Mouse (Mus musculus) mouse embryonic stem cell (cell line): Measurements from ENCODE around the gene Eif4a3.

Source experiments
- in situ Hi-C, 2 experiments: fragments of 300-500 bp; cut with MboI; formaldehyde crosslinking; loops; 1 replicate in 1 of 2; 3 replicates in 1 of 2; pipeline ENCODE4 v1.14.3; 2019 to 2020; ENCODE audit warnings: low sequenced_read_pairs in 2 of 2, low pct_unique_long_range_greater_than_20kb in 1 of 2, mixed read lengths in 1 of 2; ENCODE audit not compliant: unreplicated experiment in 1 of 2

Eif4a3 gene

DNA sequence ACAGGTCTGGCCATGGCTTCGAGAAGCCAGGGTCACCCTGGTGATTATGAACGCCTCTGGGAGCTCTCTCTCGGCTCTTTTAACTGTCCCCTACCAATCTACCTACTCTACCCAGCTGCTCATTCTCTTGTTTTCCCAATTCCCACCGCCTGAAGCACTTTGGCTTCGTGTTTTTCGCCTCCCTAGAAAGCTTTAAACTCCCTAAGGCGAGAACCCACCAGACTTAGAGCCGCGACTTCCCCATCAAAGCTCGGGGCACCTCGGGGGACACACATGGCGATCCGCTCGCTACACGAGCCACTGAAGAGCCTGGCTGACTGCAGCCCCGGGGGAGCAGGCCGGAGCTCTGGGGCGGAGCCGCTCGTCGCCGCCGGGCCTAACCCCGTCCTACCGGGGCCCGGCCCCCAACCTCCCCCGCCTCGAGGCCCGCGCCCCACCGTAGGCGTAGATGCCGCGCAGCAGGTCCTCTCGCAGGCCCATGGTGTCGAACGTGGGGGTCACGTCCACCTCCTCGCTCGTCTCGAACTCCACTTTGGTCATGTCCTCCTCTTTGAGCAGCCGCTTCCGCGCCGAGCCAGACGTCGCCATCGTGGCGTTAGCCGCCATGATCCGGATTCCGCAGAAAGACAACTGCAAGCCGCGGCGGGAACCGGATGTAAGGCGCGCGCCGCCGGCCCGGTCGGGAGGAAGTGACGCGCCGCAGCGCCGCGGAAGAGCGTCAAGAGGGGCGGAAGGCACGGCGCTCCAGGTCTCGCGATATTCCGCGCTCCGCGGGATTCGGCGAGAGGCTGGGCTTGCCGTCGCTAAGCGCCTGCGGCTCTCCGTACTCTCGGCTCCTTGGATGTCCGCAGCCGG lies at the start of gene Eif4a3:
Gene Eif4a3 (minus strand): TSS at position 699 of the 855 bp plus-strand sequence.
- in situ Hi-C loops: no loop called here

DNA sequence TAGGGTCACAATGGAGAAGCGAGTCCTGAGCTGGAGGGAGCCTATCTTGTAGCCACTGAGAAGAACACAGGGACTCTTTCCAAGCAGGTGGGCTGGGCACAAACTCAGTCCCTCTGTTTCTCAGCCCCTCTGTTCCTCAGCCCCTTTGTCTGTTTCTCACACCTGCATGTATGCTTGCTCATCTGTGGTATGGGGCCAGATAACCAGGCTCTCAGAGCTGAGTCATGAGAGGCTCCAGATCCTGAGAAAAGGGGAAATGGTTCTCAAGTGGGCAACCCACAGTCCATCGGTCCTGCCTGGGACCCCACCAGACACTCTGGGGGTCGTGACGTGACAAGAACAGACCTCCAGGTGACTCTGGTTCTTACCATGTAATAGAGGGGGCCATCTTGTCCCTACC lies 47.2 kb upstream of the Eif4a3 start:
- in situ Hi-C loops: loop anchor here in 1 of 2 experiments (10.0 kb wide), 1 partner anchor 58 kb away; no protein-coding TSS in a partner anchor

DNA sequence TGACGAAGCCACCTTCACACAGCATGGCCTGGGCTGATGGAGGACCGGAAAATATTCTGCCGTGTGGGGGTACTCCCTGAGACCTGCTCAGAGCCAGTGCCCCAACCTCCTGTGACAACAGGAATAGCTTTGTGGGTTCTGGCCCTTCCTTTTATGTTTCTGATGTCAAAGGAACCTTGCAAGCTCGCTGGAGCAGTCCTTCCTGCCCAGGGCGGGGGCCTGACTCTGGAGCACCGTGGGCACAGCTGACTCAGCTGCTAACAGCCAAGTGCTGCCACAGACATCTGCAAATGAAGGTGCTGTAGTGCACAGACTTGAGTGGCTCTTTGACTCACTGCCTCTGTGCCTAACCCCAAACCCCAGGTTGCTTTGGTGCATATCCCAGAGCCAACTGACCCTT lies 45.0 kb upstream of the Eif4a3 start:
- in situ Hi-C loops: loop anchor here in 1 of 2 experiments (10.0 kb wide), 1 partner anchor 60 kb away; no protein-coding TSS in a partner anchor

DNA sequence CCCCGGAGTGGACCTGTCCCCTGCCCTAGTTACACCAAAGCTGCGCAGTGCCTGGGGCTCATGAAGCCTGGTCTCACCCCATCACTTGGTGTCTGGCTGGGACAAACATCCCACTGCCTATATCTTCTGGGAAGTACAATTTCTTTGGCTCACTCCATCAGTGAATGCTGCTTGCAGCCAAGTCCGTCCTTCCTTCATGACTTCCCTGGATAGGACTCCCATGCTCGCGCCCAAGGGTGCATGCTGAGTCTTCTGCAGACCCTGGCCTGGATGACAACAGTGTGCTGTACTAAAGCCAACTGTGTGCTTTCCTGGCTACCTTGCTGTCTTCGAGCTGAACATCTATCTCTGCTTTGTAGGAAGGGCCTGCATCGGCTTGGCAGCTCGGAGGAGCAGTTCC lies 44.3 kb upstream of the Eif4a3 start:
- in situ Hi-C loops: loop anchor here in 1 of 2 experiments (10.0 kb wide), 1 partner anchor 61 kb away; no protein-coding TSS in a partner anchor

DNA sequence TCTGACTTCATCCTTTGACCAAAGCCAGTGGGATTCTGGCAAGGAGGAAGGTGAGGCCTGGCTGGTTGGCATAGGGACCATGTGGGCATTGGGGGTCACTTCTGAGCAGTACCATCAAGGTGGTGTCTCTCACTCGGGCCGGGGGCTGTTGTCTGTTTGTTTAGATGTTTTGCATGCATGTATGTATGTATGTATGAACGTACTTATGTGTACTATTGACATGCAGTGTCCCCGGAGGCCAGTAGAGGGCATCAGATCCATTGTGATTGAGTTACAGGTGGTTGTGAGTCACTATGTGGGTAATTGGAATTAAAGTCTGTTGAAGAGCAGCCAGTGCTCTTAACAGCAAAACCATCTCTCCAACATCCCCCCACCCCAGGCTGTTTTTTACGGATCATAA lies 39.7 kb upstream of the Eif4a3 start:
- in situ Hi-C loops: loop anchor here (10.0 kb wide), 1 partner anchor 65 kb away; no protein-coding TSS in a partner anchor

DNA sequence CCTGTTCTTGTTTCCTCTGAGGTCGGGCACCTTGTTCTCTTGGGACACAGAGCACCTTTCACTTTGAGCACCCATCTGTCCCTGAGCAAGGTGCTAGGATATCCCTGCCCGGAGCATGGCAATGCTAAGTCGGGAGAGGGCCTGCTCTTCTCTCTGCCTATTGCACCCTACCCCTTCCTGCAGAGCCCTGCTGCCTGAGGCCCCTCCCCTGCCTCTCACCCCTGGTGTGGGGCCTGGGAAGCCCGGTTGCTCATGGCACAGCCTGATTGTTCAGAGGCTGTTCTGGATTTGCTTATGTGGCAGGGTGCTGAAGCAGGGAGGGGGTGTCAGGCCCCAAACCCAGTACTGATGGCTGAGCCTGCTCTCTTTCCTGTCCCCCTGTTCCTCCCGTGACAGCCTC lies 39.3 kb upstream of the Eif4a3 start:
- in situ Hi-C loops: loop anchor here in 1 of 2 experiments (10.0 kb wide), 1 partner anchor 66 kb away; no protein-coding TSS in a partner anchor

DNA sequence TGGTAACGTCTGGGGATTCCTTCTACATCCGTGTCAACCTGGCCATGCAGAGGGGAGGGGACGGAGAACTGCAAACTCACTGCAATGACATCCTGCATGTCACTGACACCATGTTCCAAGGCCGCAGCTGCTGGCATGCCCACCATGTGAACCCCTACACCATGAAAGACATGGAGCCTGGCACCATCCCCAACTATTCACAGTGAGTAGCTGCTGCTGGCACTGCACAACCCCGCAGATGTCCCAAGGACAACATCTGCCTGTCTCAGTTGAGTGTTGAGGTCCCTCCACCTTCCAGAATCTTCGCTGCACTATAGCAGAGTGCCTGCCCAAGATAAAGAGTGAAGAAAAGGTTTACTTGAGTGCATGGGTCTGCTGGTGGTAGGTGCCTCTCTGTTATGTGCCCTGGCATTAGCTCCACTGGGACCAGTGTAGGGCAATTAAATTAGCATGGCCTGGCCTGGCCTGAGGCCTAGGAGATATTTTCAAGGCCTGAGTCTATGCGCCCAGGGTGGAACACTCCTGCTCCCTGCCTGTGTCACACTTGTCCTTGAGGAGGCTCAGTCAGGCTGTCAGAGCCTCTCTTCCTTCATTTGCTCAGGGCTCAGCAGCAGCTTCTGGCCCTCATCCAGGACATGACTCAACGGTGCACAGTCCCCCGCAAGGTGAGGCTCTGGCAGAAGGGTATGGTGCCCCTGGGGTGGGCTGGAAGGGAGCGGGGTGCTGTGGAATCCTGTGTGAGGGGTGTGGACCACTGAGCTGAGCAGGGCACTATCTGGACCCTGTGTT lies 38.6 kb upstream of the Eif4a3 start:
- in situ Hi-C loops: loop anchor here in 1 of 2 experiments (10.0 kb wide), 1 partner anchor 66 kb away; no protein-coding TSS in a partner anchor

DNA sequence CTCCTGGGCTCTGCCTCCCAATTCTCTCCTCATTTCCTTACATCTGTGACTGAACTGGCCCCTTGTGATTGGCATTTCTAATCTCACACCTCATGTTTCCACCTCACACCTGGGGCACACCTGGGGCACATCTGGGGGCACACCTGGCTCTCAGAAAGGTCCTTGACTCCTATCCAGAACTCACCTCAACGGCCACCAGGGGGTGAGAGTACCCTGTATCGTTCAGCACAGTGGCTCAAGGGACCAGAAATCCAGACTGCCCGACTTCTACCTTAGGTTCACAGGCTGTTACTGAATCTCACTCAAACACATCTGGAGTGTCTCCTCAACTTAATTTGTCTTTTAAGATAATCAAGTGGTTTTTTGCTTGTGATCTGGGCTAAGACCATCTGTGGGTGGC lies 32.1 kb upstream of the Eif4a3 start:
- in situ Hi-C loops: loop anchor here in 1 of 2 experiments (10.0 kb wide), 1 partner anchor 73 kb away; no protein-coding TSS in a partner anchor

DNA sequence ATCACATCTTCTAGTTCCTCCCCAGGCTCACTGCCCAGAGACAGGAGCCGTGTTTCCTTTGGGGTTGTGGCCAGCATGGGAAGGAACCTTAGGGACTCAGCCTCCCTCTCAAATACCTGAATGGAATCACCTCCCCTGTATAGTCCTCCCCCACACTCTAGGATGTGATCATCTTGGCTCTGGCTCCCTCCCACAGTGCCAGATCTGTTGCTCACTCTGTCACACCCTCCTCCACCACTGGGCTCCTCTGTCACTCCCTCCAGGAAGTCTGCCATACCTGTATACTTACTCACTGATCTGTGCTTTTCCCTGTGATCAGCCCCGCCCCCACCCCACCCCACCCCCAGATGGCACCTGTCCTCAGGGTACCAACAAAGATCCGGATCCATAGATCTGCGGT lies 30.7 kb upstream of the Eif4a3 start:
- in situ Hi-C loops: loop anchor here in 1 of 2 experiments (10.0 kb wide), 1 partner anchor 74 kb away; no protein-coding TSS in a partner anchor

DNA sequence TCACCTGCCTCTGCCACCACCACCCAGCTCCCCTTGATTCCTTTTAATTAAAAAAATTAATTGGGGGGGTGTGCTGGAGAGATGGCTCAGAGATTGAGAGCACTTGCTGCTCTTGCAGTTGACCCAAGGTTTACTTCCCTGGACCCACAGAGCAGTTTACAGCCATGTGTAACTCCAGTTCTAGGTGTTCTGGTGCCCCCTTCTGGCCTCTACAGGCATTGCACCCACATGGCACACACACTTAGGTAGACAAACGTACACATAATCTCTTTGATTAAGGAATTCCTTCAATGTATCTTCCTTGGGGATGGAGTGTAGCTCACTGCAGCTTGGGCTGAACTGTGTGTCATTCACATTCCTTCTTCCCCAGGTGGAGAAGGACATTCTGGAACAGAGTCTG lies 25.2 kb upstream of the Eif4a3 start:
- in situ Hi-C loops: no loop called here

DNA sequence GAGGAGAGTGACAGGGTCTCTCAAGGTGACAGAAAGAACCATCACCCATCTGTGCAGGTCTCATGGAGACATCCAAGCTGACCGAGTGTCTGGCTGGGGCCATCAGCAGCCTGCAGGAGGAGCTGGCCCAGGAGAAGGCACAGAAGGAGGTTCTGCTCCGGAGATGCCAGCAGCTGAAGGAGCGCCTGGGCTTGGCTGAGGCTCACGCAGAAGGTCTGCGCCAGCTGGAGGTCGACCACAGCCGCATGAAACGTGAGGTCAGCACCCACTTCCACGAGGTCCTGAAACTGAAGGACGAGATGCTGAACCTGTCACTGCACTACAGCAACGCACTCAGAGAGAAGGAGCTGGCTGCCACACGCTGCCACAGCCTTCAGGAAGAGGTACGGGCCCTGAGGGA lies 22.6 kb upstream of the Eif4a3 start:
- in situ Hi-C loops: no loop called here

DNA sequence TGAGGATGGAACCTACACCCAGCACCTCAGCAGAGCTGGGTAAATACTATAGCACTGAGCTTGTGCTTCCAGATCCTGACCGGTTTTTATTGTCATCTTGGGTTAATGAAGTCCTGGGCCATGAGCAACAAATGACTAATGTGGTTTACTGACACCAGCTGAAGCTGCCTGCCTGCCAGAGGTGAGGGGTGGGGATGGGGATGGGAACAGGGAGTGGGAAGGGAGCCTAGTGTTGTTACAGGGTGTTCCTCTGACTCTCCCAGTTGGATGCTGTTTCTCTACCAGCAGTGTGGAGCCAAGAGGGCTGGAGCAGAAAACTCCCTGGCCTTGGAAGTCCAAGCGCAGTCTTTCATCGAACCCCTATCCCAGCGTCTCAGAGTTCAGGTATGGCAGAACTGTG lies 16.8 kb upstream of the Eif4a3 start:
- in situ Hi-C loops: no loop called here

DNA sequence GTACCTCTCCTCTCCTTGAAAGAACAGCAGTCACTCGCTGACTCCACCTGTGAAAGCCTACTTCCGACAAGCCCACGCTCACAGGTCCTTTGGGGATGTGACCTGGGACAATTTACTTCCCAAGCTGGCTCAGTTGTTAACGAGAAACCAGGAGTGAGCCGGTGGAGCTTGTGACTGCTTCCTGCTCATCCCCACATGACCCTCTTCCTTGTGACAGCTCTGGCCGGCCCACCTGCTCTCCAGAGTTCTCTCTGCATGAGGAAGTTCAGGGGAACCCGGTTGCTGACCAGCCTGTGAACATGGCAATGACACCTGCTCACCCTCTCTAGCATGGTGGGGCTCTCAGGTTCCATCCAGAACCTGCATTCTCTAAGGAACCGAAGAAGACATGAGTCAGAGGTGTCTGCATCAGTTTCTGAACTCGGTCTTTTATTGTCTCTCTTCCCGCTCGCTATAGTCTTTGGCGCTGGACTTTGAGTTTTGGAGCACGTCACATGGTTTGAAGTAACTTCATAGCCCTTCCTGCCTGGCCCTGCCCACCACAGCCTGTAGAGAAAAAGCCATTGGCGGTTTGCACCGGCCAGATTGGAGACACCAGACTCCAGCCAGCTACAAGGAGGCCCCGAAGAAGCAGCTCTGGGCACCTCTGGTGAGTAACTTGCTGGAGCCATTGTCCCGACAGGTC lies 14.5 kb upstream of the Eif4a3 start:
- in situ Hi-C loops: no loop called here

DNA sequence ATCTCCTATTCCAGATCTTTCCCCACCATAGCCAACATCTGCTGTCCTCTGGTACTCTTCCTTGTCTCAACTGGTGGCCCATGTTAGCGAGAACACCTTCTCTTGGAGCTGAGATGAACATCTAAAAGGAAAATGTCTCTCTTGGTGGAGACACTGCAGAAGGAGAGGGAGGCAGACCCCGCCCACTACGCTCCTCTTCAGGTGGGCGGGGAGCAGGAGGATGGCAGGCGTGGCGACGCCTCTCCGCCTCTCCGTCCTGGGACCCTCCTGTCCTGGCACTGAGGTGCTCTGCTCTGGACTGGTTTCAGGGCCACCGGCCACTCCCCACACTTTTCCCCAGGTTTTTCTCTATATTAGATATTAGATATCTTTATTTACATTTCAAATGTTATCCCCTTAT lies 10.7 kb upstream of the Eif4a3 start:
- in situ Hi-C loops: no loop called here

DNA sequence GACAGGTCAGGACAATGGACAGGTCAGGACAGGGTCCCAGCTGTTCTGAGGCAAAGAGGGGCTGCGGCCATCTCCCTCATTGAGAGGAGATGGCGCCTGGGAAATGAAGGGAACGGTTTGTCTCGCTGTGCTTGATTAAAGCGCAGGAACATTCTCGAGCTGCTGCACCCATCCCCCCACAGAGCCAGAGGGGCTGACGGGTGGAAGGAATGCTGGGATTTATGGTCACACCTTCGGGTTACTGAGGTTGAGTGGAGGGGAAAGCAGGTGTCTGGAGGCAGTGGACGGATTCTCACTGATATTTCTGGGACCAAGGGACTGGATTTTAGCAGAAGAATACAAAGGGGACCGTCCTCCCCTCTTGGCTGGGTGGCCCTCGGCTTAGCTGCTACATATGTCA lies 8.0 kb upstream of the Eif4a3 start:
- in situ Hi-C loops: no loop called here

DNA sequence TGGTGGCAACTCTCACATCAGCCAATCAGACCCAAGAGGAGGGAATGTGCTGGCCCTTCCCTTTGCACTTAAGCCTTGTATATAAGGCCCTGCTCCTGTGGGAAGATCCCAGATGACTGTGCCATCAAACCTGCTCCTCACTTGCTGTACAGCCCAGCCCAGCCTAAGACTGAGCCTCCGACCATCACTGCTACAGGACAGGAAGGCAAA lies 7.7 kb upstream of the Eif4a3 start, which contains the start of gene Card14:
Gene Card14 (plus strand): TSS at position 111 of the 210 bp plus-strand sequence.
- in situ Hi-C loops: no loop called here

DNA sequence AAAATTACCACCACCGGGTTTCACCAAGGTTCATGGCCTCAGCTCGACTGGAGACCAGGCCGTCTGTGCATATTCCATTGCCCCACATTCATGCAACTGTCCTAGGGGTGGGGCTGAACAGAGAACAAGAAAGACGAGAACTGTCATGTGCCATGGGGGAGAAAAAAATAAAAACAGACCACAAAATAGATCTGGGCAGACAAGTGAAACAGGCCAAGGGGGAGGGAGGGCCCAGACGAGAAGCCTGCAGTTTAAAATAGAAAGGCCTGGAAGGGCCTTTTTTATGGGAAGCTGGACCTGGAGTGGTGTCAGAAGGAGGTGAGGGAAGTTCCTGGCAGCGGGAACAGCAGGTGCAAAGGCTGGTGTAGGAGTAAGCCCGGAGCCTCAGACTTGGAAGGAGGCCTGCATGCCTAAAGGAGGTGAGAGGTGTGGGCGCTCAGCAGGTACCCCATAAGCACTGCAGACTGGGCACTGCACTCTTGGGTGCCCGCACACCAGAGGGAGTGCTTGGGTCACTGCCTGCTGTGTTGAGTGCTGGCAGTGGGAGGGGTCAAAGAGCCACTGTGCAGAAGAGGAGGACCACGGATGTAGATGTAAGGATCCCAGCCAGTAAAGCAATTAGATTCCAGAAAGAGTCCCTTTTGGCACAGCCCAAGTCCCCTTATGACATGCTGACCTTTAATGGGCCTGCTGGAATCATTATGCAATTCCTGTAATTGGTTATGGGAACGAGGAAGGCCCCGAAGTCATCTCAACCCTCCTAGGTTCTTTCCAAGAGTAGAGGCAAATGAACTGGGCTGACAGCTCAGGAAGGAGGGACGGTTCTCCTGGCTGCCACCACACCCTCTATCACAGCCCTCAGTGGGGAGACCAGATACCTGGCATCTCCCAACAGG lies 7.1 kb upstream of the Eif4a3 start:
- in situ Hi-C loops: no loop called here
